Mouse (Mus musculus) heart, postnatal 0 days (tissue): ENCODE measurements around the gene Plcb1.

Experiments
- CTCF ChIP-seq: IDR thresholded peaks from 2 replicates; pipeline ENCODE4 v1.5.1; 2016; ENCODE audit warnings: antibody characterized with exemption, control low read depth, low read depth
- EP300 ChIP-seq: IDR thresholded peaks from 2 replicates; pipeline ENCODE4 v1.6.1; 2016; ENCODE audit warnings: antibody characterized with exemption, low read depth

DNA sequence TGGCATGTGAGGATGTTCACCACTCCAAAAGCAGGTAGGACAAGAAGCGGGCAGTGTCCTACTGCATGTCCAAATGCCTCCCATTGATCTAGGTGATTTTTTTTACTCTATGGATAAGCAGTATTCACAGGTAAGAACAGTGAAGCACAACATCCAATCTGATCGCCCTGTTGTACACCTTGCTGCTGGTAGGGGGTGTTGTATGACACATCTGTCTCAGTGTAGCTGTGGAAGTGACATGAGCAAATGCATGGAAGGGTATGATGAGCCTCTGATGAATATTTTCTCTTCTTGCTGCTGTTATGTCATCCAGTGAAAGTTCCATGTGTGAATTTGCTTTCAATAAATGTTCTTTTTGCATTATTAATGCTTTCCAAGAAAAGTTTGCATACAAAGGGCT lies 115.7 kb downstream of the Plcb1 start:
- TF ChIP-seq CTCF (no peak), EP300 (no peak)
